Comparison of ENCODE assay signal across 8 mouse cellular contexts in the genomic region with DNA sequence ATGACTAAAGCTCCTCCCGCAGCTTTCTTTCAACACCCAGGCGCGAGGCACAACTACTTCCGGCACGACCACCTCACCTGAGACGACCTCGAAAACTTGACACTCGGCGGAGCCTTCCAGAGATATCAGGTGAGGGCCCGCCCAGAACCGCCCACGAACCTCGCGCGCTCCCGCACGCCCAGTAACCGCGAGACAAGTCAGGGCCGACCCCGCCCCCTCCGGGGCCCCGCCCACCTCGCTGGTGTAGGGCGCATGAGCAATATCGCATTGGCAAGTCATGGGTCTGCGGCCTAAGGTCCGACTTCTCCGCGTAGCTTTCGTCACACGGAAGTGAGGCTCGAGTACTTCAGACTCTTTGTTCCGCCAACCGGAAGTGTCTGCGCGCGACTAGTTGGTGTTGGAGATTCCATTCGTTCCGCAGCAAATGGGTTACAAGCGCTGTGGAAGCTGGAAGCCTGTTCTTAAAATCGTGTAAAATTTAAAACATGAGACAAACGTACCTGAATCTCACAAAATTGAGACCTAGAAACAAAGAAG. TPM values are rescaled to one million over a fixed set of nuclear protein-coding genes. Genes with fewer than 3 reads are reported as not detected.
DNase-seq lines count a peak whose midpoint lies in the region; ATAC-seq lines count a peak whose summit lies in the region.

No protein-coding gene starts in this region.

- ATAC-seq in megakaryocyte progenitor cell, adult 5-6 weeks (replicated peaks; ENCODE audit: poor library complexity) = peak; percentile 96

- DNase-seq in adipocyte (ENCODE audit: low spot score) = peak; percentile 98
- peak; percentile 99 for DNase-seq in embryo, embryonic 10 days (ENCODE audit: low spot score)
- DNase-seq in gastrocnemius, postnatal 10 days = peak; percentile 99
- DNase-seq in induced T-regulatory cell, adult 2 months (ENCODE audit: low read depth) = peak; percentile 99
- peak; percentile 97 to 99 for DNase-seq in left cerebral cortex, adult 9 months (ENCODE audit: low spot score in 2 of 2)
- peak; percentile 99 for DNase-seq in right cerebral cortex, postnatal 14 days
- peak; percentile 99 for DNase-seq in urinary bladder, postnatal 36 days (ENCODE audit: low spot score in 2 of 2)

RNA-seq across cellular contexts. Expression of gene Tmem41b, which starts 0.5 kb away (rescaled TPM):
- 10 to 100 TPM; 28.6 to 41.6 TPM for total RNA-seq in gastrocnemius, postnatal 10 days (2021)
- total RNA-seq in megakaryocyte progenitor cell, adult 5-6 weeks (2015) = 31.5 and 32.8 TPM in 2 replicates
- total RNA-seq in megakaryocyte progenitor cell, adult 5-6 weeks (2017) = 33.3 and 34.5 TPM in 2 replicates

RNA-seq across cellular contexts. Expression of gene Dennd5a, which starts 25.9 kb away (rescaled TPM):
- 10 to 100 TPM; 68.8 to 84.6 TPM for total RNA-seq in gastrocnemius, postnatal 10 days (2021)
- total RNA-seq in megakaryocyte progenitor cell, adult 5-6 weeks (2015) = 96.7 and 103 TPM in 2 replicates
- total RNA-seq in megakaryocyte progenitor cell, adult 5-6 weeks (2017) = 54.9 and 57.8 TPM in 2 replicates

RNA-seq across cellular contexts. Expression of gene Ipo7, which starts 31.9 kb away (rescaled TPM):
- 10 to 100 TPM; 70.7 to 72.6 TPM for total RNA-seq in gastrocnemius, postnatal 10 days (2021)
- total RNA-seq in megakaryocyte progenitor cell, adult 5-6 weeks (2015) = 121 and 127 TPM in 2 replicates
- total RNA-seq in megakaryocyte progenitor cell, adult 5-6 weeks (2017) = 205 and 250 TPM in 2 replicates

Comparison
In these comparisons a context has a peak if more than half of its experiments do, and no peak if none do; other contexts are left out.
1. Peak in every context shown above with its lines: DNase-seq and ATAC-seq.